Mouse (Mus musculus) neural tube, embryonic 15.5 days (tissue): ENCODE measurements around the gene Bcl2. TPM values are rescaled to one million over a fixed set of nuclear protein-coding genes. Genes with fewer than 3 reads are reported as not detected.
A peak's percentile ranks its signal among the peaks of the same experiment; 100 is the strongest.
"Not testable (repeated sequence)": the region's sequence is repeated elsewhere in the genome, so short reads cannot be mapped to it uniquely, and the experiment has no call there.

Experiments
- ATAC-seq: fragments of 200-750 bp; cut with Nextera tagmentation; 2 replicates; pipeline ENCODE4 v1.8.0; 2017; ENCODE audit warnings: mild to moderate bottlenecking, moderate TSS enrichment, moderate library complexity; ENCODE audit not compliant: low FRiP score
- H3K27ac ChIP-seq: fragments of 300-500 bp; sonication (generic); replicated peaks from 2 replicates; pipeline ENCODE4 v1.5.1; 2015; ENCODE audit warnings: mild to moderate bottlenecking, inconsistent platforms
- H3K27me3 ChIP-seq: fragments of 300-500 bp; sonication (generic); replicated peaks from 2 replicates; pipeline ENCODE4 v1.6.1; 2015; ENCODE audit warnings: inconsistent platforms
- H3K36me3 ChIP-seq: fragments of 300-500 bp; sonication (generic); 2 replicates; pipeline ENCODE4 v1.6.1; 2015; ENCODE audit warnings: inconsistent platforms
- H3K4me1 ChIP-seq: fragments of 300-500 bp; sonication (generic); 2 replicates; pipeline ENCODE4 v1.6.1; 2015; ENCODE audit warnings: inconsistent platforms
- H3K4me2 ChIP-seq: fragments of 300-500 bp; sonication (generic); 2 replicates; pipeline ENCODE4 v1.6.1; 2015; ENCODE audit warnings: inconsistent platforms, mild to moderate bottlenecking, moderate library complexity
- H3K4me3 ChIP-seq: fragments of 300-500 bp; sonication (generic); replicated peaks from 2 replicates; pipeline ENCODE4 v1.5.1; 2015; ENCODE audit warnings: mild to moderate bottlenecking, inconsistent platforms
- H3K9ac ChIP-seq: fragments of 300-500 bp; sonication (generic); replicated peaks from 2 replicates; pipeline ENCODE4 v1.6.1; 2015; ENCODE audit warnings: mild to moderate bottlenecking, inconsistent platforms
- H3K9me3 ChIP-seq: fragments of 300-500 bp; sonication (generic); replicated peaks from 2 replicates; pipeline ENCODE4 v1.6.1; 2016; ENCODE audit warnings: inconsistent platforms
- WGBS: fragments of 180-500 bp; shearing (Covaris S2); methylation state at CpG from one replicate; pipeline ENCODE4 v1.1.7; 2015; ENCODE audit warnings: mixed read lengths; 5-methylcytosine and 5-hydroxymethylcytosine counted together
- polyA plus RNA-seq: library from polyadenylated mRNA; unstranded; fragments of >200 nt; fragmentation: Nextera tagmentation; extraction: Ambion mirVana; gene quantifications from 2 replicates; pipeline ENCODE4 v1.2.1, GENCODE M21; 2015

The Bcl2 gene
- polyA plus RNA-seq, 1 experiment from 2014 or later: 16.7 TPM

DNA sequence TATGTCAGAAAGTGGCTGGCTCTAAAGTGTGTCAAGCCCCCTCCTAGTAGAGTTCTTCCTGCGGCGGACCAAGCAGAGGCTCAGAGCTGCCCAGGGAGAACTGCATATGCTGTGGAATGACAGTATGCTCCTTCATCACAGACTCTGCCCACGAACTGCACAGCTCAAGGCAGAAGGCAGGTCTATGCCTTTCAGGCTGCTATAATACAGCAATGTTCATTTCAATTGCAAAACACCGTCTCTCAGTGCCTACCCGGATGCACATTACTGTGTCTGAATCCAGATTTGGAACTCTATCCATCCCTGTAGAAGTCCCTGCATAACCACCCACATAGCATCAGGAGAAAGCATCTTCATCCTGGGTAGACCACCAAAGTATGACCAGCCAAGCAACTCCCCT, 25.7 kb upstream of the Bcl2 start:
- ATAC-seq: no peak
- Histone ChIP-seq H3K4me1 (no peaks in the 10 kb centered on the region), H3K4me3 (no peak overlapping the region), H3K9me3 (no peaks in the 10 kb centered on the region), H3K4me2 (no peak overlapping the region), H3K36me3 (peaks cover 18% of the 10 kb centered on the region), H3K27me3 (no peaks in the 10 kb centered on the region), H3K27ac (no peak overlapping the region), H3K9ac (no peak overlapping the region)
- WGBS: 94% methylated on average over 5 of the region's 5 CpGs

DNA sequence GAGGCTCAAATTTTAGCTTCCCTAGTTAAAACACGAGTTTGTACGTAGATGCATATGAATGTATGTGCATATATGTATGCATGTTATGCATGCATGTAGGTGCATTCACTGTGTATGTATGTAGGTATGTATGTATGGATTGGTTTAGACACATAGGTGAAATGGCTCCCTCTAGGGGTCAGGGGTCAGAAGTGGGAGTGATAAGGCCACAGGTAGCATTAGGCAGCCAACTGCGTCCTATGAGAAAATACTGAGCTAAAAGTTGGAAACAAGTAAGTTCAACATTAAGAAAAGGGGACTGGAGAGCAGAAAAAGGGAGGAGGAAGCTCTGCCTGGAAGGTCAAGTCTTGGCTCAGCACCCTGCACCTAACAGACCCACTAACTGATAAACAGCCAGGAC, 24.0 kb upstream of the Bcl2 start:
- Histone ChIP-seq H3K4me2 (no peak overlapping the region), H3K9ac (no peak overlapping the region), H3K36me3 (peaks cover 26% of the 10 kb centered on the region), H3K9me3 (no peaks in the 10 kb centered on the region), H3K27me3 (no peaks in the 10 kb centered on the region), H3K27ac (no peak overlapping the region), H3K4me3 (no peak overlapping the region), H3K4me1 (no peaks in the 10 kb centered on the region)
- WGBS: 83% methylated on average over 3 of the region's 3 CpGs
- ATAC-seq: no peak

DNA sequence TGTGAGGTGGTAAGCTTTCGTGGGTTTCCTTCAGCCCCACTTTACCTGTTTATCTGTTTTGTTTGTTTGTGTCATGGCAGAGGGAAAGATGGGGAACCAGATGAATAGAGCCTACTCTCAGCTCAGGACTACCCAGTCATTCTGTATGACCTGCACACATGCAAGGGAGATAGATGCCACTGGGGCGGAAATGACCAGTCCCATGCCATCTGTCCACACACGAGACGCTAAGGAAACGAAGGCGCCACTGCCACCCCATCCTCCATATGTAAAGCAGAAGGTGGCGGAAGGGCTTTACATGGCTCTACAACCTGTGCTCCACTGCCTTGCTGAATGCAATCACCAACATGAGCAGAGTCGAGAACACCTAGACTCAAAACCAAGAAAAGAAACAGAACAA, 22.1 kb upstream of the Bcl2 start:
- H3K27me3 ChIP-seq: no peaks in the 10 kb centered on the region
- no peaks in the 10 kb centered on the region for H3K9me3 ChIP-seq
- no peaks in the 10 kb centered on the region for H3K4me1 ChIP-seq
- no peak overlapping the region for H3K4me2 ChIP-seq
- no peak overlapping the region for H3K27ac ChIP-seq
- ATAC-seq: no peak
- no peak overlapping the region for H3K4me3 ChIP-seq
- H3K36me3 ChIP-seq: peaks cover 18% of the 10 kb centered on the region
- WGBS: 92% methylated on average over 8 of the region's 8 CpGs
- no peak overlapping the region for H3K9ac ChIP-seq

DNA sequence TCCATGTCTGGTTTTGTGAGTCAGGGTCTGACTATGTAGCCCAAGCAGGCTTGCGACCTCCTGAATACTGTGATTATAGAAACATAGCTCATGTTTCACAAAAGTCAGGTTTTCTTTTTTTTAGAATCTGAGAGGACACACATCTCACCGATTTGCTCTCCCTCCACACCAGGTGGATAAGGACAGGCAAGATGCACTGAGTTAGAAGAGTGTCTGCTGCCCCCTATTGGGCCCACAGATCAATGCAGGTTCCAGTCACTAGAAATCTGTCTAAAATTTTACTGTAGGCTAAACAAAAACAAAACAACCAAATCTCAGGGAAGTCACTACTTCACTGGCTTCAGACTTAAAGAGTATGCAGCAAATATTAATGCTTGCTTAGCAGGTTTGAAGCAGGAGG, 21.5 kb upstream of the Bcl2 start:
- no peak overlapping the region for H3K9ac ChIP-seq
- WGBS: 57% methylated on average over 2 of the region's 2 CpGs

DNA sequence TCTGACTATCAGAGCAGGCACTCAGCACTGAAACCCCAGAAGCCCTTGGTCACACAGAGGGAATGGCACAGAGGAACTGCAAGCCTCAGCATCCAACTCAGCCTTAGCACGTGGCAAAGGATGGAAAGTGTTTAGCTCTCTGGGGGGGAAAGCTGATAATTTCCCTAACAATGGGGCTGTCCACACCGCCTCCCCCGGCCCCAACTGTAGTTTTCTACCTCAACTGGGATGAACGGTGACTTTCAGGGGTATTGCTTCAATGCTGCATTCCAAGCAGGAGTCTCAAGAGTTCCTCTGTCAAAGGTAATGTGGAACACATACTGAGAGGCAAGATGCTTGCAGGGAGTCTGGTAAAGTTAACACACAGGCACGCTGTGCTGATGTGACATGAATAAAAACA, 8.0 kb upstream of the Bcl2 start:
- H3K4me2 ChIP-seq: no peak overlapping the region
- WGBS: 25% methylated on average over 5 of the region's 5 CpGs
- H3K4me3 ChIP-seq: no peak overlapping the region
- H3K27ac ChIP-seq: no peak overlapping the region
- H3K9me3 ChIP-seq: no peaks in the 10 kb centered on the region
- H3K27me3 ChIP-seq: no peaks in the 10 kb centered on the region
- H3K4me1 ChIP-seq: 0 out of 2 replicates have a peak, but pooled peaks cover 1% of the 10 kb centered on the region
- H3K36me3 ChIP-seq: peaks cover 3% of the 10 kb centered on the region; the same call in 1 of the 2 replicates
- H3K9ac ChIP-seq: no peak overlapping the region
- ATAC-seq: no peak

More for the DNA sequence above, 21.5 kb upstream of the Bcl2 start:
- Histone ChIP-seq H3K36me3 (peaks cover 18% of the 10 kb centered on the region), H3K4me3 (no peak overlapping the region), H3K9me3 (no peaks in the 10 kb centered on the region), H3K27ac (no peak overlapping the region), H3K27me3 (no peaks in the 10 kb centered on the region), H3K4me2 (no peak overlapping the region), H3K4me1 (no peaks in the 10 kb centered on the region)
- no peak for ATAC-seq

DNA sequence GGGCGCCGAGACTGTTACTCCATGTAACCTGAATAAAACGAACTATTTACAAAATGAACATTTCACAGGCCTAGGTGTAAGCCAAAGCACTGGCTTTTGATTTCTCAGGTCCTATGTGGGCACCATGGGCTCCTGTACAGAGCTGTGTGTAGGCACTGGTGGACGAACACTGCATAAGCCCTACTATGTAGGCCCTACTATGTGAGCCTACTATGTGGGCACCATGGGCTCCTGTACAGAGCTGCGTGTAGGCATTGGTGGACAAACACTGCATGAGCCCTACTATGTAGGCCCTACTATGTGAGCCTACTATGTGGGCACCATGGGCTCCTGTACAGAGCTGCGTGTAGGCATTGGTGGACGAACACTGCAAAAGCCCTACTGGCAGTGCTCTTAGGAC, 3.7 kb upstream of the Bcl2 start:
- H3K4me2 ChIP-seq, H3K4me3 ChIP-seq, ATAC-seq, H3K36me3 ChIP-seq, H3K27me3 ChIP-seq, H3K9ac ChIP-seq, H3K27ac ChIP-seq, H3K9me3 ChIP-seq: not testable (repeated sequence)
- 77% methylated on average over 7 of the region's 7 CpGs for WGBS
- H3K4me1 ChIP-seq: peaks cover 14% of the 10 kb centered on the region

DNA sequence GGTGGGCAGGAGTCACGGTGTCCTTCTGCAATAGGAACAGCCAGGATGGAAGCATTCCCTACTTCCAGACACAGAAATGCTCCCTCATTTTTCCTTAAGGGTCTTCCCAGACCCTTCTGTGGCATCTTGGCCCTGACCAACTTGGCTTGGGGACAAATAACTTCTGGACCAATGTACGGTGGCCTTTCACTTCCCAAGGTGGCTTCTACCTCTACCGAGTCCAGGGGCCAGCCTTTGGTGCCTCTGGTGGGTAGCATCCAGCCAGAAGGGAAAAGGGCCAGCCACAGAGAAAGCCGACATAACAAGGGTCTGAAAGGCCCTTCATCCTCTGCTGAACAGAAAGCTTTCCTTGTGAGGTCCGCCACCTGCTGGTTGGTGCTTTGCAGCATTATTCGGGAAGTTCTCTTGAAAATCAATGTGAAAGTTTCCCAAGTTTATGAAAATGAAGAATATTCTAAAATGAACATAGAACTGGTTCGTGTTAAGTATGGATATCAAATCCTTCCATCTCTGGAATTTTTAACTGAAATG, 3.1 kb upstream of the Bcl2 start:
- no peak for ATAC-seq
- Histone ChIP-seq H3K36me3 (no peaks in the 10 kb centered on the region), H3K9ac (no peak overlapping the region), H3K27me3 (no peaks in the 10 kb centered on the region), H3K4me2 (no peak overlapping the region), H3K27ac (no peak overlapping the region), H3K9me3 (no peaks in the 10 kb centered on the region), H3K4me3 (no peak overlapping the region), H3K4me1 (peaks cover 20% of the 10 kb centered on the region)
- 30% methylated on average over 7 of the region's 7 CpGs for WGBS

DNA sequence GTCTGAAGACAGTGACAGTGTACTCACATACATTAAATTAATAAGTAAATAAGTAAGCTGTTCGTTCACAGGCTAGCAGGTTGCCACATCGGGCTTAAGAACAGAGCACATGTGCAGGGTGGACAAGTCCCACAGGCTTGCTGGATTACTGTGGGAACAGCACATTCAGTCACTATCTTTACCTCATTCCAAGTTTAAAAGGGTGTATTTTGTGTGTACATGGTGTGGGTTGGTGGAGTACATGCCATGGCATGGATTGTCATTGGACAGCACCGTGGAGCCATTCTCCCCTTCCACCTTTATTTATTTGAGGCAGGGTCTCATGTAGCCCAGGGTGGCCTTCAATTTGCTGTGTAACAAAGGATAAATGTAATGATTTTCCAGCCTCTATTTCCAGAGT, 2.1 kb upstream of the Bcl2 start:
- H3K27ac ChIP-seq: no peak overlapping the region
- no peak overlapping the region for H3K4me3 ChIP-seq
- WGBS: 87% methylated on average over 3 of the region's 3 CpGs
- H3K4me1 ChIP-seq: peaks cover 29% of the 10 kb centered on the region
- no peak overlapping the region for H3K9ac ChIP-seq
- no peaks in the 10 kb centered on the region for H3K9me3 ChIP-seq
- ATAC-seq: no peak
- H3K4me2 ChIP-seq: no peak overlapping the region
- H3K27me3 ChIP-seq: no peaks in the 10 kb centered on the region
- H3K36me3 ChIP-seq: no peaks in the 10 kb centered on the region

DNA sequence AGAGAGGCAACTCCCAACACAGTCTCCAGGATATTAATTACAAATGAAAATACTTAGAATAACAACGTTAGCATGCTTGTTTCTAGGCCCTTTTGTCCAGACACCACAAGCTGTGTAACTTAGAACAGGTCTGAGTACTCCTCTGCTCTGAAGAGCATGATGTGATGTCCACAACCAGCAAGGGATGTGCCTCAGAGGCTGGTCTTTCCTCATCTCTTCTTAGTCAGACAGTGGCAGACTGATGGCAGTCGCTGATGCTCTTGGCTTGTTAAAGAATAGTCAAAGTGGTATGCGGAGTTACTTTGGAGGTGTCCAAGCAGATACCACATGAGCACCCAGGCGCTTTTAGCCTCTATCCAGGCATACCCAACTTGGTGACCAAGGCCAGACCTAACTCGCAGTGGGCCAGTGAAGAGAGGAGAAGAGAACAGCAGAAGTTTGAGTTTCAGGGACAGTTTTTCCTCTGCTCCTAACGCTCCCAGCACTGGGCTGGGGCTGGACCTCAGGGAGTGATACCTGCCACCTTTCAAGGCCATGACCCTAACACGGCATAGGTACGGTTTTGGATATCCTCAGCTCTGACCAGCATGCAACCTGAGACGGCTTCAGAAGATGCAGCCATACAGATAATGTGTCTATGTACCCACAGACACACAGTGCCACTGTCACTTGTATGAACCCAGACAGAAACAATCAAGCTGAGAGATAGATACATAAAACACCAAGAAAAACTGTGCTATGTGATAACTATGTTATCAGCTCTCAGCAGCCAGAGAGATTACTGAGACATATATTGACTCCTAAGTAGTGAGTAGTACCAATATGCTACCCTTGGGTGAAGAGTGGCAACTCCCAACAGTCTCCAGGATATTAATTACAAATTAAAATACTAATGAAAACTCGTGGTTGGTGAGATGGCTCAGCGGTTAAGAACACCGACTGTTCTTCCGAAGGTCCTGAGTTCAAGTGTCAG, 1.3 kb upstream of the Bcl2 start:
- 87% methylated on average over 13 of the region's 13 CpGs for WGBS
- Histone ChIP-seq H3K27ac (peak overlapping the region; percentile 95; the same call in 1 of the 2 replicates), H3K27me3 (no peaks in the 10 kb centered on the region), H3K36me3 (no peaks in the 10 kb centered on the region), H3K4me3 (peak overlapping the region; percentile 68; the same call in 1 of the 2 replicates), H3K4me2 (peak overlapping the region; percentile 80; the same call in 1 of the 2 replicates), H3K9ac (peak overlapping the region; percentile 95; the same call in 1 of the 2 replicates), H3K9me3 (no peaks in the 10 kb centered on the region), H3K4me1 (peaks cover 29% of the 10 kb centered on the region)
- no peak for ATAC-seq

DNA sequence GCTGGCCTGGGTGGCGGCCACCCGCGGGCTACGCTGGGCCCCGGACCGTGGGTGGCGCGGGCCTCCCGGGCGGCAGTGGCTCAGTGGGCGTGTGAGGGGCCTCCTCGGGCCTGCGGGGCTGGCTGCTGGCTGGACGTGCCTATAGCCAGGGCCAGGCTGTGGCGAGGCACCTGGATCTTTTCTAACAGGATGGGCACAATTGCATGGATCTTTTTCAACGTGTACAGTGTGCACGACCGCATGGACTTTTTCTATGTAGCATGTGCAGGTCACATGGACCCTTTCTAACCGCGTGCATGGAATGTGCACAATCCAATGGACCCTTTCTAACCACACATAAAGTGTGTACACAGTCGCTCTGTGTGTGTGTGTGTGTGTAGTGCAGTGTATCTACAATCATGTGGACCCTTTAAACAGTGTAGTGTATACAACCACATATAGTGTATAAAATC, 482 bp upstream of the Bcl2 start:
- Histone ChIP-seq H3K4me3 (peak overlapping the region; percentile 68), H3K9me3 (no peaks in the 10 kb centered on the region), H3K27me3 (no peaks in the 10 kb centered on the region), H3K27ac (peak overlapping the region; percentile 95), H3K36me3 (no peaks in the 10 kb centered on the region), H3K4me2 (peak overlapping the region; percentile 80), H3K9ac (peak overlapping the region; percentile 95), H3K4me1 (peaks cover 31% of the 10 kb centered on the region)
- peak; percentile 76 for ATAC-seq
- 3% methylated on average over 20 of the region's 21 CpGs for WGBS

DNA sequence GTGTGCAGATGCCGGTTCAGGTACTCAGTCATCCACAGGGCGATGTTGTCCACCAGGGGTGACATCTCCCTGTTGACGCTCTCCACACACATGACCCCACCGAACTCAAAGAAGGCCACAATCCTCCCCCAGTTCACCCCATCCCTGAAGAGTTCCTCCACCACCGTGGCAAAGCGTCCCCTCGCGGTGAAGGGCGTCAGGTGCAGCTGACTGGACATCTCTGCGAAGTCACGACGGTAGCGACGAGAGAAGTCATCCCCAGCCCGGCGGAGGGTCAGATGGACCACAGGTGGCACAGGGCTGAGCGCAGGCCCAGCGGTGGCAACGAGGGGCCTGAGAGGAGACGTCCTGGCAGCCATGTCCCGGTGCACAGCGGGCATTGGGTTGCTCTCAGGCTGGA, 1.7 kb downstream of the Bcl2 start:
- H3K27ac ChIP-seq: no peak overlapping the region
- ATAC-seq: no peak
- H3K9me3 ChIP-seq: no peaks in the 10 kb centered on the region
- no peaks in the 10 kb centered on the region for H3K27me3 ChIP-seq
- H3K4me3 ChIP-seq: peak overlapping the region; percentile 68
- peak overlapping the region; percentile 50 for H3K9ac ChIP-seq
- no peaks in the 10 kb centered on the region for H3K36me3 ChIP-seq
- peaks cover 48% of the 10 kb centered on the region for H3K4me1 ChIP-seq
- H3K4me2 ChIP-seq: peak overlapping the region; percentile 80
- WGBS: 9% methylated on average over 22 of the region's 22 CpGs
